Mouse (Mus musculus): ENCODE measurements around the gene Dnttip1. TPM values are rescaled to one million over a fixed set of nuclear protein-coding genes. Genes with fewer than 3 reads are reported as not detected.
"Not testable (repeated sequence)": the region's sequence is repeated elsewhere in the genome, so short reads cannot be mapped to it uniquely, and the experiment has no call there.

Gene Dnttip1
- polyA plus RNA-seq, 1 experiment, result 35.5 TPM

- Histone ChIP-seq H3K27ac (ENCODE audit: insufficient read depth, low read length) (no peak overlapping the region), H3K4me1 (ENCODE audit: control insufficient read depth, insufficient read depth, low read length) (no peaks in the 10 kb centered on the region), H3K4me3 (ENCODE audit: insufficient read depth, low read length) (no peak overlapping the region)
- TF ChIP-seq CTCF (IDR thresholded peaks at IDR 0.05; ENCODE audit: extremely low read depth, insufficient read depth, low read length) (no peak), POLR2A (IDR thresholded peaks at IDR 0.05; ENCODE audit: extremely low read depth, insufficient read depth, low read length) (no peak)
These were observed 50.1 kb downstream of the Dnttip1 start for GRCm38 (mm10) chr2:164795868-164796267.

GRCm38 (mm10) chr2:164798554-164798953 lies 52.8 kb downstream of the Dnttip1 start:
- H3K4me1 ChIP-seq (ENCODE audit: control insufficient read depth, insufficient read depth, low read length); H3K4me3 ChIP-seq (ENCODE audit: insufficient read depth, low read length); H3K27ac ChIP-seq (ENCODE audit: insufficient read depth, low read length): not testable (repeated sequence)

GRCm38 (mm10) chr2:164800252-164801004 lies 54.6 kb downstream of the Dnttip1 start:
- Histone ChIP-seq H3K4me3 (ENCODE audit: insufficient read depth, low read length) (no peak overlapping the region), H3K4me1 (ENCODE audit: control insufficient read depth, insufficient read depth, low read length) (peaks cover 3% of the 10 kb centered on the region; the same call in 1 of the 2 replicates), H3K27ac (ENCODE audit: insufficient read depth, low read length) (no peak overlapping the region)
- TF ChIP-seq POLR2A (IDR thresholded peaks at IDR 0.05; ENCODE audit: extremely low read depth, insufficient read depth, low read length), result no peak
- TF ChIP-seq CTCF (IDR thresholded peaks at IDR 0.05; ENCODE audit: extremely low read depth, insufficient read depth, low read length), result no peak

GRCm38 (mm10) chr2:164803201-164803920 lies 57.6 kb downstream of the Dnttip1 start:
- Histone ChIP-seq H3K27ac (ENCODE audit: insufficient read depth, low read length) (no peak overlapping the region), H3K4me1 (ENCODE audit: control insufficient read depth, insufficient read depth, low read length) (peaks cover 3% of the 10 kb centered on the region), H3K4me3 (ENCODE audit: insufficient read depth, low read length) (peak overlapping the region; percentile 84; the same call in 1 of the 2 replicates)
- TF ChIP-seq CTCF (IDR thresholded peaks at IDR 0.05; ENCODE audit: extremely low read depth, insufficient read depth, low read length) (no peak), POLR2A (IDR thresholded peaks at IDR 0.05; ENCODE audit: extremely low read depth, insufficient read depth, low read length) (no peak)

- Histone ChIP-seq H3K4me1 (ENCODE audit: control insufficient read depth, insufficient read depth, low read length) (peaks cover 3% of the 10 kb centered on the region), H3K27ac (ENCODE audit: insufficient read depth, low read length) (no peak overlapping the region), H3K4me3 (ENCODE audit: insufficient read depth, low read length) (peak overlapping the region; percentile 84)
- TF ChIP-seq CTCF (IDR thresholded peaks at IDR 0.05; ENCODE audit: extremely low read depth, insufficient read depth, low read length), result no peak
- TF ChIP-seq POLR2A (IDR thresholded peaks at IDR 0.05; ENCODE audit: extremely low read depth, insufficient read depth, low read length), result no peak
These were observed 58.1 kb downstream of the Dnttip1 start for GRCm38 (mm10) chr2:164803921-164804313.

GRCm38 (mm10) chr2:164804533-164805331 lies 58.9 kb downstream of the Dnttip1 start, which contains the start of the genes Acot8 and Zswim3:
Gene Acot8 (minus strand): TSS chr2:164804882.
Gene Zswim3 (plus strand): TSS chr2:164805098.
- Histone ChIP-seq H3K27ac (ENCODE audit: insufficient read depth, low read length) (no peak within 1 kb of the TSS), H3K4me1 (ENCODE audit: control insufficient read depth, insufficient read depth, low read length) (peaks cover 3% of the 10 kb centered on the region), H3K4me3 (ENCODE audit: insufficient read depth, low read length) (peak within 1 kb of the TSS; percentile 84)
- TF ChIP-seq CTCF (IDR thresholded peaks at IDR 0.05; ENCODE audit: extremely low read depth, insufficient read depth, low read length) (no peak), POLR2A (IDR thresholded peaks at IDR 0.05; ENCODE audit: extremely low read depth, insufficient read depth, low read length) (peak; percentile 98)

- H3K27ac ChIP-seq (ENCODE audit: insufficient read depth, low read length), result no peak overlapping the region
- H3K4me3 ChIP-seq (ENCODE audit: insufficient read depth, low read length), result peak overlapping the region; percentile 84
- peaks cover 3% of the 10 kb centered on the region for H3K4me1 ChIP-seq (ENCODE audit: control insufficient read depth, insufficient read depth, low read length)
- TF ChIP-seq POLR2A (IDR thresholded peaks at IDR 0.05; ENCODE audit: extremely low read depth, insufficient read depth, low read length) (no peak), CTCF (IDR thresholded peaks at IDR 0.05; ENCODE audit: extremely low read depth, insufficient read depth, low read length) (no peak)
These were observed 59.5 kb downstream of the Dnttip1 start for GRCm38 (mm10) chr2:164805332-164805718.

- Histone ChIP-seq H3K27ac (ENCODE audit: insufficient read depth, low read length) (no peak overlapping the region), H3K4me3 (ENCODE audit: insufficient read depth, low read length) (no peak overlapping the region), H3K4me1 (ENCODE audit: control insufficient read depth, insufficient read depth, low read length) (peaks cover 3% of the 10 kb centered on the region)
- TF ChIP-seq POLR2A (IDR thresholded peaks at IDR 0.05; ENCODE audit: extremely low read depth, insufficient read depth, low read length) (no peak), CTCF (IDR thresholded peaks at IDR 0.05; ENCODE audit: extremely low read depth, insufficient read depth, low read length) (no peak)
These were observed 60.8 kb downstream of the Dnttip1 start for GRCm38 (mm10) chr2:164806614-164807013.

- no peaks in the 10 kb centered on the region for H3K4me1 ChIP-seq (ENCODE audit: control insufficient read depth, insufficient read depth, low read length)
- H3K27ac ChIP-seq (ENCODE audit: insufficient read depth, low read length), result no peak overlapping the region
- no peak for TF ChIP-seq CTCF (IDR thresholded peaks at IDR 0.05; ENCODE audit: extremely low read depth, insufficient read depth, low read length)
- TF ChIP-seq POLR2A (IDR thresholded peaks at IDR 0.05; ENCODE audit: extremely low read depth, insufficient read depth, low read length), result no peak
- no peak overlapping the region for H3K4me3 ChIP-seq (ENCODE audit: insufficient read depth, low read length)
These were observed 67.8 kb downstream of the Dnttip1 start for GRCm38 (mm10) chr2:164813557-164813956.

Data from cortical plate, adult 2 months (tissue).